Mouse (Mus musculus): ENCODE results near the gene Ptpn1.

The Ptpn1 gene

DNA sequence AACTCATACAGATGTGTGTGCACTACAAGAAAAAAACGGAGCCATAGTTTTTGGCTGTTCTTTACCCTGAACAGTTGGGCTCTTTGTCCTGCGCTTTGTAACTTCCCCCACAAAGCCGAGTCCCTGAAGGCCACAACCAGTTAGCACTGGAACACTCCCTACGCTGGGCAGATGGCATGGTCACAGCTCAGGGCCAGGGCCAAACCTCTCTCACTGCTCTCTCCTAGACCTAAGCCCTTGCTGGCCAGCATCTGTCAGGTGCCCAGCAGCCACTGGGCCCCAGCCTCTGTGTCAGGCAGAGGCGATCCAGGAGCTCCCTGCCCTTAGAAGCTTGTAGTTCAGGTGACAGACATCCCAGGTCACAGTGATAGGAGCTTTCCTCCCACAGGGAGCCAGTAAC lies 13.6 kb downstream of the Ptpn1 start:
- in situ Hi-C loops (cut with MseI, MboI) = no loop called here

DNA sequence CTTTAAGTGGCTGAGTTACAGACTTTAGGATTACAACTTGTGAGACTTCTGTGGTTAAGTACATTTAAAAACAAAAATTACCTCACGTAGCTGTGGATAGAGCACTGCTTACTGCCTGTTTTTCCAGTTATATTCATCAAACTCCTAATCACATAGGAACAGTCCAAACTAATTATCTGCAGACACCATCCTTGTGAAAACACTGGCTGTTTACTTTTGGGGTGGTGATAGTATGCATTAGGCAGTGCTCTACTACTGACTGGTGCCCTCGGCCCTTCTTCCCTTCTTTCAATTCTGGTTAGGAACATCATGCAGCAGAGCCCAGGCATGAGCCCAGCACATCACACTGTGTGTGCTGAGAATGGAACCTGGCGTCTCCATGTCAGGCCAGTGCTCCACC lies 15.4 kb downstream of the Ptpn1 start:
- in situ Hi-C loops (cut with MseI, MboI) = no loop called here

DNA sequence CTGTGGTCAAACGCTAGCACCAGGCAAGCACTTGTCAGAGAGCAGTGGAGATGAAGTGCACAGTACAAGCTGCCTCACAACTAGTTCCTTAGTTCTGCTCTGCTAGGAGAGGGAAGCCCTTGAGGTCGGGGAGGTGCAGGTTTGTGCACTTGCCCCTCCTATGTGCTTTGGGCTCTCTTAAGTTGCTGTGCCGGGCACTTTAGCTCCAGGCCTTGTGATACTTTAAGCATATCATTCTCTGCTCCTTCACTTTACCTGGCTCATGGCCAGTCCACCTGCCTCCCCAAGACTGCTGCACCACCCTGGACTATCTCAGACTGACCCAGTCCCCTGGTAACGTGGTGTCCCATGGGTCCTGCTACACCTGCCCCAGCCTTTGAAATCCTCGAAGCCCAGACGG lies 16.2 kb downstream of the Ptpn1 start:
- in situ Hi-C loops (cut with MseI, MboI) = no loop called here

DNA sequence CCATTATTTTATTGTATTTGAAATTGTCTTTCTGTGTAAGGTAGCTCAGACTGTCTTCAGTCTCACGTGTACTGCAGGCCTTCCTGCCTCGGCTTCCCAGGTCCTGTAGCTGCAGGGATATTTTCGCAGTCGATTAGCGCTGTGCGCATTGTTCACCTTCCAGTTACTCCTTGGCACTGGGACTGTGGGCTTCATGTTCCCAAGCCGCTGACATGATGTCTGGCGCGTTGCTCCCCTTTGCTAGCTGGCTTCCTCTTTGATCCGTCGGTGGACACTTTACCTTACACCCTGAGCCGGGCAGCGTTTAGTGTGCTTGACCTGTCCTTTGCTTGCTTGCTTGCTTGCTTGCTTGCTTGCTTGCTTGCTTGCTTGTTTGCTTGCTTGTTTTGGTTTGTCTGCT lies 16.7 kb downstream of the Ptpn1 start:
- in situ Hi-C loops (cut with MseI, MboI) = no loop called here

DNA sequence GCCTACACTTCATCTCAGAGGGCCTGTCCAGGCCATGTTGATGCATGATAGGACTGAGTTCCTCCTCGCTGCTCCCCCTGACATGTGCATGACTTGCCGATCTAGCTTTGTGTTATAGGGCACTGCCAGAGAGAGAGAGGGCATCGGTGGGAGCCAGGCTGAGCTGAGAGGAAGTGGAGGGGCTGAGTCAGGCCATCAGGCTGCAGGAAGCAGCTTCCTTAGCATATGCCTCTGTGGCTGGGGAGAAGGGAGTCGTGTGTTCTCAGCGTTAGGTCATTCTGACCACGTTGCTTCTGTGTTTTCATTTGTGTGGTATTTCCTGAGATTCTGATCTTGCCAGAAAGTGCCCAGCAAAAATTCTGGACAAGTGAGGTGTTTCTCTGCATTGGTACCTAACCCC lies 17.4 kb downstream of the Ptpn1 start:
- in situ Hi-C loops (cut with MseI, MboI) = no loop called here

DNA sequence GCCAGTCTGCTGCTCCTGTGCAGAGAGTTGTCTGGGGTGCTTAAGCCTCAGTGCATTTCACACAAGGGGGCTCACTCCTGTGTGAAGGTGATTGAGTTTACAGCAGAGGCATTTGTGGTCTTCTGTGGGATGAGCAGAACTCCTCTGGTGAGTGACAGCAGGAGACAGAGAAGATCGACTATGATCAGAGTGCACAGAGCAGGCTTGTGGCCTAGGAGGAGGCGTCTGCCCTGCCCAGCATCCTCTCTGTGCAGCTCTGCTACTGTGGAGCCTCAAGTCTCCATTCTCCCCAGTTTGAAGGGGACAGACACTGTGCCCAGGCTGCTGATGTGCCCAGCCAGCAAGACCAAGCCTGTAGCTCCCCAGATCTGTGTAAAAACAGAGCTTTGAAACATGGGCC lies 18.0 kb downstream of the Ptpn1 start:
- in situ Hi-C loops (cut with MseI, MboI) = no loop called here

DNA sequence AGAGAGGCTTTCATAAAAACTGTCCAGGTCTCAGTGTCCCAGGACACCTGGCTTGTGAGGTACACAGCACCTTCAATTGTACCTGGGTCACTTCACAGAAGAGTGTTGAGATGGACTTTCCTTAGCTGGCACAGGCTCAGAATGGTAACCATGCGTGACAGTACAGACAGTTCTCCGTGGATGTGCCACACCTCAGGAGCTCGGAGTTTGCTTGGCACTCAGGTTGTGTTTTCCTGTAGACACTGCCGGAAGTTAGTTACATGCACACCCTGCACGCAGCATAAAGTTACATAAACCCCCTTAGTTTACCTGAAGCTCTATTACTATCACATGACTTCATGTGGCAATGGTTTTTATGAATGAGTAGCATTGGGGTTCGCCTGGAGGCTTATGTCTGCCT lies 18.8 kb downstream of the Ptpn1 start:
- in situ Hi-C loops (cut with MseI, MboI) = no loop called here

DNA sequence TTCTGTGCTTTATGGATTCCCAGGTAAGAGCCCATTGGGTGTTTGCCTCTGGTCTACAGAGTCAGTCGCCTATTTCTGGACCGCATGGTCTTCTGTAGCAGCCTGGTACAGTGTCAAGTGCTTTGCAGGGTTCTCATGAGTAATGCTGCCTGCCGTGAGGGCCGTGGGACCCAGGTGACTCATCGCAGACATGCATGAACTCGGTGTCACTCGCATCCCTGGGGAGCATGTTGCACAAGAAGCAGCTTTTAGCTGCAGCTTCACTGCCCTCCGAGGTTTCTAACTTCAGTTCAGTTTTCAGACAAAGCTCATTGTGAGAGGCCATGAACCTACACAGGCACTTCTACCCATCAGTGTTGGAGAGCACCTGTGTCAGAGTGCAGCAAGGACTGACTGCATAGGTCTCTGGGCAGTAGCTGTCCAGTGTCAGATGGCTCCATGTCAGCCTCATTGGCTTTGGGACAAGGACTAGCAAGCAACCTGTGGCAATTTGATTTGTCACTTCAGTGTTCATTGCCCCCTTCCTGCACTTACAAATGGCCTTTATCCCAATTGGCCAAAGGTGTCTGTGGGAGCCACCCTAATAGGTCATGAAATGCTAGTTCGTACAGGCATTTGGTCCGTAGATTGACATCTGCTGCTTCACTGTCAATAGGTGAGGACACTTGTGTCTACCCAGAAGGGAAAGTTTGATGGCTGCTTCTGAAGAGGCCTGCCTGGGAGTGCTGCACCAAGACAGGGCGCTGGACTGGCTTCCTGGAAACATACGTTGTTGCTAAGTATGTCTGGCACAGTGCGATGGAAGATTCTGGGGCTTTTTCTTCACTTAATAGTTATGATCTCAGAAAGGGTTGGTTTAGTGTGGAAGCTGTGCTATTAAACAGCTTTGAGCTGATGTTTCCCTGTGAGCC lies 19.7 kb downstream of the Ptpn1 start:
- in situ Hi-C loops (cut with MseI, MboI) = no loop called here

DNA sequence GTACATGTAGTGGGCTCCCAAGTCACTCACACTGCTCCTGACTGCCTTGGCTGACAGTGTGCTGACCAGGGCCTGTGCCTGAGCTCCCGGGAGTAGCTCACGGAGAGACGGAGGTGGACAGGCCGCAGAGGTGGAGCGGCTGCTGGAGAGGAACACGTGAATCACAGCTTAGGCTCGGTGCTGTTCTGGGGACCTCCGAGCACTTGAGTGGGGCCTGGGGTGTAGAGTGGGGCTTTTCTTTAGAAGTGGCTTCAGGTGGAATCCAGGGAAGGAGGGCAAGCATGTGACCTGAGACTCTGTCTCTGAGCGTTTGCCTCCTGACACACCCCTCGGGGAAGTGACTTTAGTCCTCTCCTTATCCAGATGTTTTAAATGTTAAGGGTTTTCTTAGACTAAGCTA lies 22.0 kb downstream of the Ptpn1 start:
- in situ Hi-C loops (cut with MseI, MboI) = no loop called here

DNA sequence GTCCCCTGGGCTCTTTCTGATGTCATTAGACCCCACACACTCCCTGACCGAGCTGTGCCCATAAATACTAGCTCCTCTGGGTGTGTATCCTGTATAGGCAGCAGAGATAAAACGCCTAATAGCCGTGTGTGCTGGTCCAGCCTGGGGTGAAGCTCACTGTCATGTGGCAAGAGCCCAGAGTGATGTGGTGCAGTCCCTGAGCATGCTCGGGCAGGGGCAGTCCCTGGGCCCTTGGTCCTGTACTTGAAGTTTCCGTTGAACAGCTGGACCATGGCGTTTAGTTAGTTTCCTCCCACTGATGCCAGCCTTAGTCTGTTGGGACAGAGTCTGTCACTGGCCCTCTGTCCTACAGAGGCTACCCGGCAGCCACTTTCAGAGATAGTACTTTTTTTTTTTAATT lies 23.1 kb downstream of the Ptpn1 start:
- in situ Hi-C loops (cut with MseI, MboI) = no loop called here

DNA sequence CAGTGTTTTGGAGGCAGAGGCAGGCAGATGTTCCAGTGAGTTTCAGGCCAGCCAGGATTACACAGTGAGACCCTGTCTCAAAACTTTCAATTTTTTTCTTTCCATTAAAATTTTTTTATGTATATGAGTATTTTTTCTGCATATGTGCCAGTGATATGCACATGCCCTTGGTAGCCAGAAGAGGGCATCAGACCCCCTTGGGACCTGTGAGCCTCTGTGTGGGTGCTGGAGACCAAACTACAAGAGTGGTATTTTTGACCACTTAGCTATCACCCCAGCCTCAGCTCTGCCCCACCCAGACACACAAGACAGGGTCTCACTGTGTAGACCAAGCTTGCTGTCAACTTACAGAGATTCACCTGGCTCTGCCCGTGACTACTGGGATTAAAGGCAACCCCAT lies 25.7 kb downstream of the Ptpn1 start:
- in situ Hi-C loops (cut with MseI, MboI) = no loop called here

DNA sequence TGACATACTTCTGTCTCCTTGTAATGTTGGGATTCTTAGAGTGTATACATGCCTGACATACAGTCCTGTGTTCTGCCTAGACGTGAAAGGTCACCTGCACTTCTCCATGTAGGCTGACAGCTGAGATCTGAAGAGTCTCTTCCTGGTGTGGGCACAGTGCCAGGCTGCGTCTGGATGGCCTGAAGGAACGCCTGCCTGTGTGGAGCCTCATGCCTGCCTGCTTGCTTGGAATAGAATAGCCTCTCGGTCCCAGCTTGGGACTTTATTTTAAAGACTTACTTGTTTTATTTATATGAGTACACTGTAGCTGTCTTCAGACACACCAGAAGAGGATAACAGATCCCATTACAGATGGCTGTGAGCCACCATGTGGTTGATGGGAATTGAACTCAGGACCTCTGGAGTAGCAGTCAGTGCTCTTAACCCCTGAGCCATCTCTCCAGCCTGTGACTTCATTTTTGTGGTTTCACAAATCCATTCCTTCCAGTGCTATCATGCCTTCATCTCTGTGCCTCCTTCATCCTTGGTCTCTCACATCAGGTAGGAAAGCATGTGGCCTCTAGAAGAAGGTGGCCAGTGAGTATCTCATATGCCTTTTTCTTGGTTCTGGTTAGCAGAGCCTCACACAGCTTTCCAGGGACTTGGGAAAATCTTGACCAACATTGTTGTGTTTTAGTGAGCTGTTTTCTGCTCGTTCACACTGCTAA lies 26.4 kb downstream of the Ptpn1 start:
- in situ Hi-C loops (cut with MseI, MboI) = no loop called here

DNA sequence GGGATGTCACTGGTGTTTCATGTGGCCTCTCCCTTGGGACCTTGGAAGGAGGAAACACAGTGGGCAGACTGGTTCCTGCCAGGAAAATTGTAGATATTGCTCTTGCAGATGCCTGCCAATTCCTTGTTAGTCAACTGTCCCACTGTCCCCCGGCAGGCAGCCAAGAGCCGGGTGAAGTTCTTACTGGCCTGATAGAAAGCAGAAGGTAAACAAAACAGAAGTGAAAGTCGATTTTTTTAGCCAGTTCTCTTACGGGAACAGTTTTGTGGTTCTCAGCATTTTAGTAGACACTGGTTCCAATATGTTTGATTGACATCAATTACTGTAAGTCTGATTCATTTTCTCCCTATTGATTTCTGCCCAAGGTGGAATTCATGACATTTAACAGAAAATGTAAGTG lies 27.0 kb downstream of the Ptpn1 start:
- in situ Hi-C loops (cut with MseI, MboI) = no loop called here

DNA sequence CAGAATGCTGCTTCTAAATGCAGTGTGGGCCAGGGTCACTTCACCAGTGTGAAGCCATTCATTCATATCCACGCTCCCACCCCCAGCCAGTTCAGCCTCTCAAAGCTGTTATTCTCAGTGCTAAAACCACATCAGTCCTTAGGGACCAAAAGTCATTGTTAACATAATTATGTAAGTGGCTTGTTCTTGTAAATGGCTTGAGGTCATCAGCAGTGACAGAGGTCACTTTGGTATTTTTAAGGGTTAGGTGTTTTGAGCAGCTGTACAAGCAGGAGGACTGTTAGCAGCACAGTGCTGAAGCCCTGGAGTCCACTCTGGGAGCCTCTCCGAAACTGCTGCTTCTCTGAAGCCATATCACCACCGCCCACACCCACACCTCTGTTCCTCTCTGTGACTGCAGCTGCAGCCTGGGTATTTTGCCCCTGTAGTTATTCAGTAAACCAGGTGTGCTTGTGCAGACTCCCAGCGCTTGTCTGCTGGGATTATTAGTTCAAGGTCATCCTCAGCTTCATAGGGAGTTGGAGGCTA lies 27.6 kb downstream of the Ptpn1 start:
- in situ Hi-C loops (cut with MseI, MboI) = no loop called here

DNA sequence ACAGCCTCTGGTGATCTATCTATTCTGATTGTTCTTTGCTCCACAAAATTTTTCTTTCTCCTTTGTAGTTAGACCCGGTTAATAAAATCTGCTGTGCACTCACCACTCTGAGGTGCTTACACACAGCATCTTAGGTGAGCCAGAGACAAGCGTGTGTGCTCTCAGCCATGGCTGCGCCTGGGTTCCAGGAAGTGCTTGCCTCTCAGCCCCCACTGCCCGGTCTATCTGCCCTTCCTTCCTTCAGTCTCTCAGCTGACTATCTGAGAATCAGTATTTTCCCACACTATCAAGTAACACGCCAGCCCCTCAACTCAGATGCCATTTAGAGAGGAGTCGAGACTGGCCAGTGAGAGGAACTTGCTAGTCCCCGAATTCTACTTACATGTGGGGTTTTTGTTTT lies 28.1 kb downstream of the Ptpn1 start:
- in situ Hi-C loops (cut with MseI, MboI) = no loop called here

DNA sequence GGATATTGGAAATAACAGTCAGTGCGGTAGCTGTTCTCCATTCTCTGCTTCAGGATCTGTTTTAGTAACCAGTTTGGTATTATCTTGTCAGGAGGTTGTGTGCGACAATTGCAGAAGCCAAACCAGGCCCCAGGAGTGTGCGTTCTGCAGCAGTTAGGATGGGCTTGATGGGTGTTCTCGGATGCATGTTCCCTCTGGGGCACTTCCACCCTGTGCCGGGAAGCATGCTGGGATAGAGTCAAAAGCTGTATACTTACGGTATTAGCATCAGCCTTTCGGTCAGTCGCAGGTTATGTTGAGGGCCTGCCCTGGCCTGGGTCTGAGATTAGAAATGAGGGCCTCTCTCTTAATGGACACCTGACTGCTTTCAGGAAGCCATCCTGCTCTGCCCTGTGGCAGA lies 28.7 kb downstream of the Ptpn1 start:
- in situ Hi-C loops (cut with MseI, MboI) = no loop called here

DNA sequence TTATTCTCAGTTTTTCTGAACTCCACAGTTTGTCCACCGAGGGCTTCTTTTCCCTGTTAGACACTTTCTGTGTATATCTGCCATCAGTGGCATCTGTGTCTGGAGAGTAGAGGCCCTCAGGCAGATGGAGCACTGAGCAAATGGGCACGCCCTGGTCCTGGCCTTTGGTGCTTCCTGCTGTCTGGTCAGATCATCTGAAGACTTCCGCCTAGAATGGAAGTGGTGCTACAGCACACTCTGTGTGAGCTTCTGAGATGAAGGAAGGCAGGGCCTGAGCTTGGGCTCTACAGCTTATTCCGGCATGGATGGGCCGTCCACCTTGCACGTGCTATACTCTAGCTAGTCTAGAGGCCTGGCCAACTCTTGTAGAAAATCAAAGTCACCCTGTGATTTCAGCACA lies 30.5 kb downstream of the Ptpn1 start:
- in situ Hi-C loops (cut with MseI, MboI) = no loop called here

DNA sequence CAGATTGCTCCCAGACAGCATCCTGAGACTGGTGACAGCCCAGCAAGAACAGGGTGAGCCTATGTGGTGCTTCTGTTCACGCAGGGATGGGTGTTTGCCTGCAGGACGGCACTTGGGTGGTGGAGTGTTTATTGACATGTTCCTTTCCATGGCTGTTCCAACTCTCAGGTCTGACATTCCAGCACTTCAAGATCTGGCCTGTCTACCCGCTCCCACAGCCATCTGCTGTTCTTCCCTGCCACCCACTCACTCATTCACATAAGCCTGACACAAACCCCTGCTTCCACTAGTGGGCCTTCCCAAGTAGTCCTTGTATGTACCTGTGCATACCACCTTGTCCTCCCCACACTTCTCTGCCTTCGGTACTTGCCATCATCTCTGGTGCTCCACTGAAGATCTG lies 31.3 kb downstream of the Ptpn1 start:
- in situ Hi-C loops (cut with MseI, MboI) = no loop called here

DNA sequence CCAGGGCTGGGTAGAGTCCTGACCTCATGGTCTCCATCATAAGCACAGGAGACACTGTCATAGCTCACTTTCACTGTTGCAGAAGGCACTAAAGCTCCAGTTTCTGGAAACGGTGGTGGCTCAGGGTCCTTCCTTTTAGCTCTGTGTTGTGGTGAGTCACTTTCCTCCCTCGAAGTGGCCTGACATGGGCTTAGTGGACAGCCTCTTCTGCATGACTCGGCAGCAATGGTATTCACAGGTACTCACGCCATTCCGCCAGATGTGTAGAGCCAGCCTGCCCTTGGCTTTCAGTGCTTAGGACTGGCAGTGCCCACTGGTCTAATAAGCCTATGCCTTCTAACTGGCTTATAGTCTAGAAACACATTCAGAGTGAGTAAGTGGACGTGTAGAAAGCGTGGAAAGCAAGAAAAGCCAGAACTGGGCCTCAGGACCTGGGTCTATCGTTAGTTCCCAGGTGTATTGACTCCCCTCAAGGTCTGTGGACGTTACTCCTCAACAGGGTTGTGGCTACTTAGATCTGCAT lies 32.0 kb downstream of the Ptpn1 start:
- in situ Hi-C loops (cut with MseI, MboI) = no loop called here

DNA sequence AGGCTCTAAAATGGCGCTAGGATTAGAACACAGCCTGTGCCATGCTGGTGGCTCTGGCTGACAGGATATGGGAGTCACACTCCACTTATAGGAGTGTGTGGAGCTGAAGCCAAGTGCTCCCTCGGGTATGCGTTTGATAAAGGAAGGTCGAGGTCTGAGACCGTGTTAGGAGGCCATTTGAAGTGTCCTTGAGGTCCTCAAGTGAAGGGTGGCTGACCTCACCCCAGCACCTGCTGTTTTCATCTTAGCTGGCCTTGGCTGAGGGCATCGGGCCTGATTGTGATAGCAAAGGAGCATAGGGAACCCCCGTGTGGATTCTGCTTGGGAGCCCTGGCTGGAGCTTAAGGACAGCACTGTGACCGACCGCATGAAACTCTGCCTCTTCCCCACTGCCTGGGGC lies 32.5 kb downstream of the Ptpn1 start:
- in situ Hi-C loops (cut with MseI, MboI) = no loop called here

DNA sequence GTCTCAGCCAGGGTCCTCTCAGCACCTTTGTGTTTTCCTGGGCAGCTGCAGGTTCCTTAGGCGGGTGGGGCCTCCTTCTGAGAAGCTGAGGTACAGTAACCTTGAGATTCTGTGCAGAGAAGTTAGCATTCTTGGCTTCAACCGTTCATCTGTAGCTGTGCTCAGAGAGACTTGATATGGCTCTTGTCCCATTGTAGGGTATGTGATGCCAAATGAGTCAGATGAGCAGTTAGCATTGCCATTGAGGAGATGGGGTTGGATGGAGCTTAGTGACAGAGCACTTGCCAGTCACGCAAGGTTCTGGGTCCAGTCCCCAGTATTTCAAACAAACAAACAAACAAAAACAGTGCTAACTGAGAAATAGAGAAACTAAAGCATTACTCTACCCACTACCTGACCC lies 34.1 kb downstream of the Ptpn1 start:
- in situ Hi-C loops (cut with MseI, MboI) = no loop called here

DNA sequence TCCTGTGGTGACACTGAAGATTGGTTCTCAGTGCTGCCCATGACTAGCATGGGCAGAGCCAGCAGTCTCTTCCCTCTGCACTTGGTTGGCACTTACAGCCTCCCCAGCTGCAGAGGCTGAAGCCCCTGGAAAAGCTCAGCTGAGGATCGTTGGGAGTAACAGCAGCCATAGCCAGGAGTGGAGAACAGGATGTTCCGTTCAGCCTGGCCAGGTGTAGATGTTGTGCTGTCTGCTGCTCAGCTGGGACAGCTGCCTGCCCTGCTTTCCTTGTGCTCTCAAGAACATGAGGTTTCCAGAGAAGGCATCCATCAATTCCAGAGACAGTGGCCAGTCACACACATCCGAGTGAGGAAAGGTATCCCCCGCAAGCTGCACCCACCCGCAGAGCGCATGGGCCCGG lies 36.6 kb downstream of the Ptpn1 start:
- in situ Hi-C loops (cut with MseI, MboI) = no loop called here

Data from mouse trophoblast stem cell (cell line).